Mouse (Mus musculus) embryonic facial prominence, embryonic 13.5 days (tissue): ENCODE measurements around the gene Hmgxb4. TPM values are rescaled to one million over a fixed set of nuclear protein-coding genes. Genes with fewer than 3 reads are reported as not detected.
"Not testable (repeated sequence)": the region's sequence is repeated elsewhere in the genome, so short reads cannot be mapped to it uniquely, and the experiment has no call there.

ENCODE experiments used
- ATAC-seq: fragments of 200-750 bp; cut with Nextera tagmentation; 2 replicates; pipeline ENCODE4 v1.8.0; 2017; ENCODE audit warnings: low read depth; ENCODE audit not compliant: insufficient number of reproducible peaks, insufficient read depth, low FRiP score, low TSS enrichment
- H3K27ac ChIP-seq: fragments of 300-500 bp; sonication (generic); 2 replicates; pipeline ENCODE4 v1.5.1; 2015; ENCODE audit warnings: moderate library complexity, mild to moderate bottlenecking, inconsistent platforms
- H3K27me3 ChIP-seq: fragments of 300-500 bp; sonication (generic); 2 replicates; pipeline ENCODE4 v1.6.1; 2015; ENCODE audit warnings: mild to moderate bottlenecking, inconsistent platforms
- H3K36me3 ChIP-seq: fragments of 300-500 bp; sonication (generic); 2 replicates; pipeline ENCODE4 v1.6.1; 2015; ENCODE audit warnings: mild to moderate bottlenecking, inconsistent platforms
- H3K4me1 ChIP-seq: fragments of 300-500 bp; sonication (generic); 2 replicates; pipeline ENCODE4 v1.6.1; 2015; ENCODE audit warnings: inconsistent platforms
- H3K4me2 ChIP-seq: fragments of 300-500 bp; sonication (generic); 2 replicates; pipeline ENCODE4 v1.6.1; 2015; ENCODE audit warnings: moderate library complexity, mild to moderate bottlenecking, inconsistent platforms
- H3K4me3 ChIP-seq: fragments of 300-500 bp; sonication (generic); 2 replicates; pipeline ENCODE4 v1.5.1; 2015; ENCODE audit warnings: mild to moderate bottlenecking, inconsistent platforms
- H3K9ac ChIP-seq: fragments of 300-500 bp; sonication (generic); 2 replicates; pipeline ENCODE4 v1.6.1; 2015; ENCODE audit warnings: mild to moderate bottlenecking, inconsistent platforms
- H3K9me3 ChIP-seq: fragments of 300-500 bp; sonication (generic); 2 replicates; pipeline ENCODE4 v1.6.1; 2016; ENCODE audit warnings: inconsistent platforms
- WGBS: fragments of 180-500 bp; shearing (Covaris S2); methylation state at CpG from one replicate; pipeline ENCODE4 v1.1.7; 2015; ENCODE audit warnings: mixed read lengths; 5-methylcytosine and 5-hydroxymethylcytosine counted together
- polyA plus RNA-seq: library from polyadenylated mRNA; unstranded; fragments of >200 nt; fragmentation: Nextera tagmentation; extraction: Ambion mirVana; gene quantifications from 2 replicates; pipeline ENCODE4 v1.2.1, GENCODE M21; 2015

Hmgxb4 gene
- 47.0 and 53.5 TPM in 2 replicates for polyA plus RNA-seq

DNA sequence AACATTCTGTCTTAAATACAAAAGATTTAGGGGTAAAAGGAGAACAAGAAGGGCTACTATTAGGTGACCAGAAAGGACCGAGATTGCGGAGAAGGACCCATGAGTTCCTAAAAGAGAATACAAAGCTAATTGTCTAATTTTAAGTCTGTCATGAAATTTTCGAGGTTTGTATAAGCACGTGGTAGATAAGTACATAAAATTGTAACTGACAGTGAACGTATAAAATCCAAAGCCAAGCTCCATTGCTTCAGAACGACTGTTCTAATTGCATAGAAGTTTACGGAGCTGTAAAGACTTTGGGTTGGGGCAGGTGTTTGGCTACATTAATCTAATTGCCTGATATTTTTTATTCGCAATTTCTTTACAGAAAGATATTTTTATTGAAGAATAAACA lies at the start of gene Hmgxb4:
Gene Hmgxb4 (plus strand): TSS at position 276 of the 394 bp plus-strand sequence.
- H3K27ac ChIP-seq = peak within 1 kb of the TSS; percentile 98
- H3K36me3 ChIP-seq = no peaks in the 10 kb centered on the region
- peak within 1 kb of the TSS; percentile 64 for H3K4me2 ChIP-seq
- WGBS = 12% methylated on average over 8 of the region's 8 CpGs
- H3K4me3 ChIP-seq = peak within 1 kb of the TSS; percentile 84
- peaks cover 5% of the 10 kb centered on the region; the same call in 1 of the 2 replicates for H3K4me1 ChIP-seq
- peak within 1 kb of the TSS; percentile 99 for H3K9ac ChIP-seq
- 0 out of 2 replicates have a peak, but pooled peaks cover 6% of the 10 kb centered on the region for H3K27me3 ChIP-seq
- ATAC-seq = no peak
- no peaks in the 10 kb centered on the region for H3K9me3 ChIP-seq

DNA sequence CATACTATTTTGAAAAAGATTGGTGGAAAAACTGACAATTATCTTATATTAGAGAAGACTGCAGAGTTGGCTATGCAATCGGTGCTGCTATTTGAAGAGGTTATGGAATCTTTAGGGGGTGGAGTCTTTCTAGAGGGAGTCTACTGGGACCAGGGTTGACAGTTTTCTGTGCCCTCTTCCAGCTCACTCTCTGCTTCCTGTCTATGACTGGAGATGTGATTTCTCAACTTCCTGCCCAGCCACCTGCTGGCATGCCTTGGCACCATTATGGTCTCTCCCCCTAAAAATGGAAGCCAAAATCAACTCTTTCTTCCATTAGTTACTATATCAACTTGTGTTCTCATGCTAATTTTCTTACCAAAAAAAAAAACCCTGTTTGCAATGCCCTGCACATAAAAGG lies 43.7 kb upstream of the Hmgxb4 start:
- WGBS = 90% methylated on average over 1 of the region's 1 CpGs
- H3K4me1 ChIP-seq = no peaks in the 10 kb centered on the region
- no peak overlapping the region for H3K27ac ChIP-seq
- H3K27me3 ChIP-seq = no peaks in the 10 kb centered on the region
- ATAC-seq = no peak
- no peaks in the 10 kb centered on the region for H3K9me3 ChIP-seq
- no peak overlapping the region for H3K9ac ChIP-seq
- H3K4me2 ChIP-seq = no peak overlapping the region
- H3K4me3 ChIP-seq = no peak overlapping the region
- H3K36me3 ChIP-seq = no peaks in the 10 kb centered on the region

- Histone ChIP-seq H3K4me3 (no peak overlapping the region), H3K4me2 (no peak overlapping the region), H3K9ac (no peak overlapping the region), H3K27me3 (no peaks in the 10 kb centered on the region), H3K27ac (no peak overlapping the region), H3K36me3 (no peaks in the 10 kb centered on the region), H3K4me1 (no peaks in the 10 kb centered on the region), H3K9me3 (no peaks in the 10 kb centered on the region)
- no peak for ATAC-seq
- WGBS = 81% methylated on average over 5 of the region's 5 CpGs
These were observed 29.2 kb upstream of the Hmgxb4 start for GRCm38 (mm10) chr8:74963983-74964382.

- H3K27me3 ChIP-seq, H3K27ac ChIP-seq, H3K9ac ChIP-seq, H3K36me3 ChIP-seq, H3K4me3 ChIP-seq, H3K4me2 ChIP-seq, H3K4me1 ChIP-seq, ATAC-seq, H3K9me3 ChIP-seq: not testable (repeated sequence)
- 83% methylated on average over 3 of the region's 3 CpGs for WGBS
These were observed 22.9 kb upstream of the Hmgxb4 start for GRCm38 (mm10) chr8:74970286-74970685.

- Histone ChIP-seq H3K27ac (no peak overlapping the region), H3K4me3 (no peak overlapping the region), H3K9me3 (no peaks in the 10 kb centered on the region; the same call in 1 of the 2 replicates), H3K9ac (no peak overlapping the region), H3K4me1 (no peaks in the 10 kb centered on the region), H3K36me3 (no peaks in the 10 kb centered on the region), H3K27me3 (no peaks in the 10 kb centered on the region), H3K4me2 (no peak overlapping the region)
- ATAC-seq = no peak
- WGBS = 79% methylated on average over 4 of the region's 4 CpGs
These were observed 21.5 kb upstream of the Hmgxb4 start for GRCm38 (mm10) chr8:74971636-74972035.

GRCm38 (mm10) chr8:74972322-74972883 lies 20.8 kb upstream of the Hmgxb4 start:
- H3K4me2 ChIP-seq = no peak overlapping the region
- H3K36me3 ChIP-seq = no peaks in the 10 kb centered on the region
- no peaks in the 10 kb centered on the region for H3K27me3 ChIP-seq
- ATAC-seq = no peak
- no peaks in the 10 kb centered on the region for H3K4me1 ChIP-seq
- 83% methylated on average over 7 of the region's 7 CpGs for WGBS
- H3K4me3 ChIP-seq = no peak overlapping the region
- no peak overlapping the region for H3K27ac ChIP-seq
- H3K9me3 ChIP-seq = no peaks in the 10 kb centered on the region; the same call in 1 of the 2 replicates
- no peak overlapping the region for H3K9ac ChIP-seq

DNA sequence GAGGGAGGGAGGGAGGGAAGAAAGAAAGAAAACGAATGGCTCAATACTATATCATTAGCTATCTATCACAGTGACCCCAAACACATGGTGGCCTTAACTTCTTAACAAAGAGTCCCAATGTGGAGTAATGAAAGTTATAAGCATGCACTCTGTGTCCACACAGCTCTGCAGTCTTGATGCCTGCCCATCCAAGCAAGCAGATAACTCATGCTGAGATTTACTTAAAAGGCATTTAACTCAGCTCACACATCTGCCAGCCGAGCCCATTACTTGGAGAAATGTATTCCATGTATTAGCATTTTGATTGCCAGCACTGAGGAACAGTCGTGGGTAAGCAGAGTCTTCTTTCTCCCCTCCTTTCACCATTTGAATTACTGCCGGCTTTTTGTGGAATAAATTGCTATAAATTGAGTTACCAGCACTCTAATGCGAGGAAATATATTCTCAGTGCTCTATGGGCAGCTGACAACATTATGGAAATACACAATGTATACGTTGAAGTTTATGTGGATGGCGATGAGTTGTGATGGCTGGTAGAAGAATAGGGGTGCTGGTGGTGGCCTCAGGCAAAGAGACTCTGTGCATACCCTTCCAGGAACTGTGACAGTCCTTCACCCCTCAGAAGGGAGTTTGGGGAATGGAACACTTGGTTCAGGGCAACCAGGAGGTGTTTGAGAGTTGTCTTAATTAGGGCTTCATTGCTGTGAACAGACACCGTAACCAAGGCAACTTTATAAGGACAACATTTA lies 19.9 kb upstream of the Hmgxb4 start:
- H3K4me3 ChIP-seq = no peak overlapping the region
- H3K4me2 ChIP-seq = no peak overlapping the region
- no peak overlapping the region for H3K27ac ChIP-seq
- WGBS = 81% methylated on average over 8 of the region's 8 CpGs
- ATAC-seq = no peak
- no peaks in the 10 kb centered on the region for H3K4me1 ChIP-seq
- no peak overlapping the region for H3K9ac ChIP-seq
- H3K27me3 ChIP-seq = no peaks in the 10 kb centered on the region
- H3K36me3 ChIP-seq = no peaks in the 10 kb centered on the region
- H3K9me3 ChIP-seq = no peaks in the 10 kb centered on the region; the same call in 1 of the 2 replicates

GRCm38 (mm10) chr8:74973904-74974303 lies 19.3 kb upstream of the Hmgxb4 start:
- H3K9me3 ChIP-seq = no peaks in the 10 kb centered on the region; the same call in 1 of the 2 replicates
- WGBS = 75% methylated on average over 2 of the region's 2 CpGs
- no peak for ATAC-seq
- no peaks in the 10 kb centered on the region for H3K27me3 ChIP-seq
- H3K4me1 ChIP-seq = no peaks in the 10 kb centered on the region
- no peak overlapping the region for H3K27ac ChIP-seq
- H3K36me3 ChIP-seq = no peaks in the 10 kb centered on the region
- no peak overlapping the region for H3K9ac ChIP-seq
- H3K4me3 ChIP-seq = no peak overlapping the region
- H3K4me2 ChIP-seq = no peak overlapping the region

GRCm38 (mm10) chr8:74977427-74977826 lies 15.7 kb upstream of the Hmgxb4 start:
- Histone ChIP-seq H3K9me3 (no peaks in the 10 kb centered on the region), H3K4me1 (no peaks in the 10 kb centered on the region), H3K27me3 (no peaks in the 10 kb centered on the region), H3K4me3 (no peak overlapping the region), H3K9ac (no peak overlapping the region), H3K27ac (no peak overlapping the region), H3K36me3 (no peaks in the 10 kb centered on the region), H3K4me2 (no peak overlapping the region)
- WGBS = 75% methylated on average over 1 of the region's 1 CpGs
- no peak for ATAC-seq

GRCm38 (mm10) chr8:74980060-74980710 lies 13.0 kb upstream of the Hmgxb4 start:
- Histone ChIP-seq H3K36me3 (no peaks in the 10 kb centered on the region), H3K9ac (no peak overlapping the region), H3K4me3 (no peak overlapping the region), H3K4me2 (no peak overlapping the region), H3K27ac (no peak overlapping the region), H3K27me3 (no peaks in the 10 kb centered on the region), H3K9me3 (no peaks in the 10 kb centered on the region), H3K4me1 (no peaks in the 10 kb centered on the region)
- ATAC-seq = no peak
- WGBS = 62% methylated on average over 9 of the region's 9 CpGs

DNA sequence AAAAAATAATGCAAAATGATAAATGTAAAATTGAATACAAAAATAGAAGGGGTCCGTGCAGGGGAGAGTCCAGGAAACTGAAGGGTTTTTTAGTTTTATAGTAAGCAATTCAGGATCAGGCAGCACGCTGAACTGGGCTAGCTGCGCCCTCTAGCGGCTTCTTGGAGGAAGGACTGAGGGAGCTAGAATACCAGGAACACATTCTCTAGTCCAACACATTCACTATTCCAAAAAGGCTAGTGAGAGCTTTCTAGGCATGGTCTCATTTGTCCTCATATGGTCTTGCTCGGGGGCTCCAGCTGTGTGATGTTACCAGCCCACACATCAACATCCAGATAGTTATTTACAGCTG lies 12.5 kb upstream of the Hmgxb4 start:
- Histone ChIP-seq H3K27ac (no peak overlapping the region), H3K4me3 (no peak overlapping the region), H3K9ac (no peak overlapping the region), H3K36me3 (no peaks in the 10 kb centered on the region), H3K9me3 (no peaks in the 10 kb centered on the region), H3K4me1 (no peaks in the 10 kb centered on the region), H3K27me3 (no peaks in the 10 kb centered on the region), H3K4me2 (no peak overlapping the region)
- no peak for ATAC-seq
- WGBS = 3% methylated on average over 5 of the region's 5 CpGs

GRCm38 (mm10) chr8:74981809-74982208 lies 11.3 kb upstream of the Hmgxb4 start:
- 89% methylated on average over 6 of the region's 6 CpGs for WGBS
- Histone ChIP-seq H3K9me3 (no peaks in the 10 kb centered on the region), H3K9ac (no peak overlapping the region)

More at GRCm38 (mm10) chr8:74981809-74982208, 11.3 kb upstream of the Hmgxb4 start:
- no peak overlapping the region for H3K4me2 ChIP-seq
- H3K27me3 ChIP-seq = no peaks in the 10 kb centered on the region
- H3K4me1 ChIP-seq = no peaks in the 10 kb centered on the region
- H3K4me3 ChIP-seq = no peak overlapping the region
- ATAC-seq = no peak
- no peak overlapping the region for H3K27ac ChIP-seq
- H3K36me3 ChIP-seq = no peaks in the 10 kb centered on the region
